Mouse (Mus musculus) kidney, postnatal 0 days (tissue): ENCODE measurements around the gene Map2k3. TPM values are rescaled to one million over a fixed set of nuclear protein-coding genes. Genes with fewer than 3 reads are reported as not detected.
A peak's percentile ranks its signal among the peaks of the same experiment; 100 is the strongest.

ENCODE experiments used
- ATAC-seq: fragments of 200-750 bp; cut with Nextera tagmentation; replicated peaks from 2 replicates; pipeline ENCODE4 v1.8.0; 2017; ENCODE audit warnings: low read depth, moderate number of reproducible peaks, moderate TSS enrichment, moderate library complexity; ENCODE audit not compliant: low FRiP score
- DNase-seq: peaks from one replicate; pipeline ENCODE4 v3.0.0-alpha.2; 2016; ENCODE audit warnings: low spot score
- H3K27ac ChIP-seq: fragments of 300-500 bp; sonication (generic); 2 replicates; pipeline ENCODE4 v1.5.1; 2014; ENCODE audit warnings: mild to moderate bottlenecking
- H3K27me3 ChIP-seq: fragments of 300-500 bp; sonication (generic); 2 replicates; pipeline ENCODE4 v1.6.1; 2014; ENCODE audit warnings: low read length, mixed read lengths; ENCODE audit not compliant: insufficient read depth
- H3K36me3 ChIP-seq: fragments of 300-500 bp; sonication (generic); 2 replicates; pipeline ENCODE4 v1.6.1; 2014; ENCODE audit warnings: low read length, mixed read lengths; ENCODE audit not compliant: insufficient read depth
- H3K4me1 ChIP-seq: fragments of 300-500 bp; sonication (generic); replicated peaks from 2 replicates; pipeline ENCODE4 v1.6.1; 2014; ENCODE audit warnings: antibody characterized with exemption, low read length, mixed read lengths; ENCODE audit not compliant: insufficient read depth
- H3K4me2 ChIP-seq: fragments of 300-500 bp; sonication (generic); 2 replicates; pipeline ENCODE4 v1.6.1; 2014; ENCODE audit warnings: mild to moderate bottlenecking, low read length, moderate library complexity, mixed read lengths
- H3K4me3 ChIP-seq: fragments of 300-500 bp; sonication (generic); replicated peaks from 2 replicates; pipeline ENCODE4 v1.5.1; 2014; ENCODE audit warnings: low read depth, low read length
- H3K9ac ChIP-seq: fragments of 300-500 bp; sonication (generic); 2 replicates; pipeline ENCODE4 v1.6.1; 2014; ENCODE audit warnings: low read depth, low read length
- H3K9me3 ChIP-seq: fragments of 300-500 bp; sonication (generic); replicated peaks from 2 replicates; pipeline ENCODE4 v1.6.1; 2016; ENCODE audit warnings: low read length, inconsistent platforms, mixed read lengths
- CTCF ChIP-seq: IDR thresholded peaks from 2 replicates; pipeline ENCODE4 v1.5.1; 2016; ENCODE audit warnings: antibody characterized with exemption, low read depth, mild to moderate bottlenecking, moderate library complexity
- WGBS: fragments of 180-500 bp; shearing (Covaris S2); extraction: QIAGEN DNeasy Blood & Tissue Kit; methylation state at CpG from one replicate; pipeline ENCODE4 v1.1.7; 2014; 5-methylcytosine and 5-hydroxymethylcytosine counted together
- polyA plus RNA-seq: library from polyadenylated mRNA; unstranded; fragments of >200 nt; fragmentation: Nextera tagmentation; extraction: Ambion mirVana; gene quantifications from 2 replicates; pipeline ENCODE4 v1.2.1, GENCODE M21; 2015

The Map2k3 gene
- polyA plus RNA-seq, 1 experiment from 2014 or later: 83.5 TPM

GRCm38 (mm10) chr11:60908073-60908472 lies 23.8 kb upstream of the Map2k3 start:
- Histone ChIP-seq H3K36me3 (peaks cover 28% of the 10 kb centered on the region; the same call in 1 of the 2 replicates), H3K27ac (no peak overlapping the region), H3K27me3 (no peaks in the 10 kb centered on the region), H3K4me2 (no peak overlapping the region), H3K4me3 (no peak overlapping the region), H3K4me1 (peaks cover 10% of the 10 kb centered on the region; the same call in 1 of the 2 replicates), H3K9me3 (no peaks in the 10 kb centered on the region), H3K9ac (no peak overlapping the region)
- peak; percentile 30 for DNase-seq
- WGBS: 73% methylated on average over 3 of the region's 3 CpGs
- no peak for ATAC-seq
- peak; percentile 48; the same call in 1 of the 2 replicates for TF ChIP-seq CTCF

GRCm38 (mm10) chr11:60909626-60910025 lies 22.2 kb upstream of the Map2k3 start:
- 81% methylated on average over 1 of the region's 1 CpGs for WGBS
- Histone ChIP-seq H3K4me2 (no peak overlapping the region), H3K4me3 (no peak overlapping the region), H3K9me3 (no peaks in the 10 kb centered on the region), H3K27ac (no peak overlapping the region), H3K4me1 (peaks cover 15% of the 10 kb centered on the region; the same call in 1 of the 2 replicates), H3K36me3 (peaks cover 19% of the 10 kb centered on the region; the same call in 1 of the 2 replicates), H3K9ac (no peak overlapping the region), H3K27me3 (no peaks in the 10 kb centered on the region)
- DNase-seq (no peak), ATAC-seq (no peak)
- TF ChIP-seq CTCF: no peak

GRCm38 (mm10) chr11:60912525-60912973 lies 19.3 kb upstream of the Map2k3 start:
- DNase-seq: no peak
- H3K9me3 ChIP-seq: no peaks in the 10 kb centered on the region
- 0 out of 2 replicates have a peak overlapping the region, but pooled peaks have one; percentile 58 for H3K27ac ChIP-seq
- H3K4me1 ChIP-seq: peaks cover 17% of the 10 kb centered on the region; the same call in 1 of the 2 replicates
- TF ChIP-seq CTCF: no peak
- no peaks in the 10 kb centered on the region for H3K36me3 ChIP-seq
- H3K4me2 ChIP-seq: peak overlapping the region; percentile 89
- no peak for ATAC-seq
- H3K27me3 ChIP-seq: no peaks in the 10 kb centered on the region
- WGBS: 15% methylated on average over 7 of the region's 7 CpGs
- H3K4me3 ChIP-seq: peak overlapping the region; percentile 91
- peak overlapping the region; percentile 86; the same call in 1 of the 2 replicates for H3K9ac ChIP-seq

- DNase-seq (peak; percentile 94), ATAC-seq (peak; percentile 84)
- Histone ChIP-seq H3K9me3 (no peaks in the 10 kb centered on the region), H3K4me2 (peak overlapping the region; percentile 89), H3K4me1 (peaks cover 17% of the 10 kb centered on the region; the same call in 1 of the 2 replicates), H3K36me3 (no peaks in the 10 kb centered on the region), H3K4me3 (peak overlapping the region; percentile 91), H3K27ac (peak overlapping the region; percentile 58), H3K27me3 (no peaks in the 10 kb centered on the region), H3K9ac (peak overlapping the region; percentile 86)
- TF ChIP-seq CTCF: no peak
- under 1% methylated on average over 67 of the region's 86 CpGs for WGBS
Measured at GRCm38 (mm10) chr11:60913301-60914196, 18.3 kb upstream of the Map2k3 start.

DNA sequence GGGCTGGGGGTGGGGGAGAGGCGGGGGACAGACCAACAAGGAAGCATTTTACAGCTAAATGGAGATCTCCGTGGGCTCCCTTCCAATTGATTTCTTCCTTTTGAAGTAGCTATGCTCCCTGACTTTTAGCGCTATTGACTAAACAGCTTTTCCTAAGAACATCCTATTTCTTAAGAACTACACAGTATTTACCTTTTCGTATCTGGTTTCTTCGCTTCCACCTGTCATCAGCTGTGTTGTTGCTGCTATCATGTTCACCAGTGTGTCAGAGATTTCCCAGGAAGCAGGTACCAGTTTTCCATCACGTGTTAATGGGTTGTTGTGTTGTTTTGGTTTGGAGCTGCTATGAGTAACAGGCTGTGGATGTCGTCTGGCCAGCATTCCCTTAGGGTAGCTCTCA lies 17.3 kb upstream of the Map2k3 start, which contains the start of gene Natd1:
TSS of gene Natd1 (minus strand) at position 260 of the 400 bp plus-strand sequence.
- peak within 1 kb of the TSS; percentile 91 for H3K4me3 ChIP-seq
- ATAC-seq (no peak), DNase-seq (no peak)
- H3K4me1 ChIP-seq: peaks cover 17% of the 10 kb centered on the region; the same call in 1 of the 2 replicates
- peak within 1 kb of the TSS; percentile 89 for H3K4me2 ChIP-seq
- peak within 1 kb of the TSS; percentile 58 for H3K27ac ChIP-seq
- H3K27me3 ChIP-seq: no peaks in the 10 kb centered on the region
- peak within 1 kb of the TSS; percentile 86 for H3K9ac ChIP-seq
- H3K9me3 ChIP-seq: no peaks in the 10 kb centered on the region
- no peak for TF ChIP-seq CTCF
- H3K36me3 ChIP-seq: no peaks in the 10 kb centered on the region
- WGBS: 25% methylated on average over 7 of the region's 7 CpGs

DNA sequence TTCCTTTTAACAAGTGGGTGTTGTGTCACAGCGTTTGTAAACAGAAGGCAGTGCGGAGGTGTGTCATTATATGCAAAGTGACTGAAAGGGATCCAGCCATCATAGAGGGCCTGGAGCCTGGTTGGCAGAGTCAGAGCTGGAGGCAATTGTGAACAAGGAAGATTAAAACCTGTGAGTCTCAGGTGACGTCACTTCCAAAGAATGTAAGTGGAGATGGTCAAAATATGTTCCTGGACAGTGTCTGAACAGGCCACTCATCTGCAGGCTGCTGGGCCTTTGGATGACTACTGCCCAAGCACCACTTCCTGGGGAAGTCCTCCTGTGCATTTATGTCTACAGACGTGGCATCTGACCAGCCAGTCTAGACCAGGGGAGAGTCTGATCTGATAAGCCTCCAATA lies 16.6 kb upstream of the Map2k3 start:
- no peaks in the 10 kb centered on the region for H3K36me3 ChIP-seq
- WGBS: 71% methylated on average over 4 of the region's 4 CpGs
- no peak overlapping the region for H3K4me2 ChIP-seq
- TF ChIP-seq CTCF: no peak
- no peak overlapping the region for H3K4me3 ChIP-seq
- no peaks in the 10 kb centered on the region for H3K9me3 ChIP-seq
- DNase-seq (no peak), ATAC-seq (no peak)
- no peak overlapping the region for H3K27ac ChIP-seq
- no peaks in the 10 kb centered on the region for H3K27me3 ChIP-seq
- H3K4me1 ChIP-seq: peaks cover 17% of the 10 kb centered on the region; the same call in 1 of the 2 replicates
- no peak overlapping the region for H3K9ac ChIP-seq
